Mouse (Mus musculus) embryonic facial prominence, embryonic 13.5 days (tissue): ENCODE measurements around the gene Ccdc190. TPM values are rescaled to one million over a fixed set of nuclear protein-coding genes. Genes with fewer than 3 reads are reported as not detected.

Experiments
- ATAC-seq: fragments of 200-750 bp; cut with Nextera tagmentation; 2 replicates; pipeline ENCODE4 v1.8.0; 2017; ENCODE audit warnings: low read depth; ENCODE audit not compliant: insufficient number of reproducible peaks, insufficient read depth, low FRiP score, low TSS enrichment
- H3K27ac ChIP-seq: fragments of 300-500 bp; sonication (generic); 2 replicates; pipeline ENCODE4 v1.5.1; 2015; ENCODE audit warnings: moderate library complexity, mild to moderate bottlenecking, inconsistent platforms
- H3K27me3 ChIP-seq: fragments of 300-500 bp; sonication (generic); 2 replicates; pipeline ENCODE4 v1.6.1; 2015; ENCODE audit warnings: mild to moderate bottlenecking, inconsistent platforms
- H3K36me3 ChIP-seq: fragments of 300-500 bp; sonication (generic); 2 replicates; pipeline ENCODE4 v1.6.1; 2015; ENCODE audit warnings: mild to moderate bottlenecking, inconsistent platforms
- H3K4me1 ChIP-seq: fragments of 300-500 bp; sonication (generic); 2 replicates; pipeline ENCODE4 v1.6.1; 2015; ENCODE audit warnings: inconsistent platforms
- H3K4me2 ChIP-seq: fragments of 300-500 bp; sonication (generic); 2 replicates; pipeline ENCODE4 v1.6.1; 2015; ENCODE audit warnings: moderate library complexity, mild to moderate bottlenecking, inconsistent platforms
- H3K4me3 ChIP-seq: fragments of 300-500 bp; sonication (generic); 2 replicates; pipeline ENCODE4 v1.5.1; 2015; ENCODE audit warnings: mild to moderate bottlenecking, inconsistent platforms
- H3K9ac ChIP-seq: fragments of 300-500 bp; sonication (generic); 2 replicates; pipeline ENCODE4 v1.6.1; 2015; ENCODE audit warnings: mild to moderate bottlenecking, inconsistent platforms
- H3K9me3 ChIP-seq: fragments of 300-500 bp; sonication (generic); 2 replicates; pipeline ENCODE4 v1.6.1; 2016; ENCODE audit warnings: inconsistent platforms
- WGBS: fragments of 180-500 bp; shearing (Covaris S2); methylation state at CpG from one replicate; pipeline ENCODE4 v1.1.7; 2015; ENCODE audit warnings: mixed read lengths; 5-methylcytosine and 5-hydroxymethylcytosine counted together
- polyA plus RNA-seq: library from polyadenylated mRNA; unstranded; fragments of >200 nt; fragmentation: Nextera tagmentation; extraction: Ambion mirVana; gene quantifications from 2 replicates; pipeline ENCODE4 v1.2.1, GENCODE M21; 2015

Ccdc190 gene
- polyA plus RNA-seq, 1 experiment from 2014 or later: not detected

- H3K9me3 ChIP-seq: no peaks in the 10 kb centered on the region
- no peaks in the 10 kb centered on the region for H3K27me3 ChIP-seq
- peak overlapping the region; percentile 38 for H3K4me2 ChIP-seq
- no peak overlapping the region for H3K27ac ChIP-seq
- no peaks in the 10 kb centered on the region for H3K36me3 ChIP-seq
- no peak overlapping the region for H3K9ac ChIP-seq
- no peak for ATAC-seq
- H3K4me3 ChIP-seq: no peak overlapping the region
- WGBS: 48% methylated on average over 16 of the region's 16 CpGs
- H3K4me1 ChIP-seq: peaks cover 2% of the 10 kb centered on the region; the same call in 1 of the 2 replicates
Measured at GRCm38 (mm10) chr1:169934005-169934725, 5.7 kb downstream of the Ccdc190 start.

- no peak overlapping the region for H3K27ac ChIP-seq
- no peak overlapping the region for H3K4me2 ChIP-seq
- no peaks in the 10 kb centered on the region for H3K36me3 ChIP-seq
- no peak overlapping the region for H3K9ac ChIP-seq
- no peak for ATAC-seq
- no peaks in the 10 kb centered on the region for H3K27me3 ChIP-seq
- H3K4me3 ChIP-seq: no peak overlapping the region
- H3K4me1 ChIP-seq: no peaks in the 10 kb centered on the region
- 3% methylated on average over 2 of the region's 2 CpGs for WGBS
- H3K9me3 ChIP-seq: no peaks in the 10 kb centered on the region
Measured at GRCm38 (mm10) chr1:169939345-169939744, 10.9 kb downstream of the Ccdc190 start.

GRCm38 (mm10) chr1:169946004-169946403, 17.6 kb downstream of the Ccdc190 start:
- Histone ChIP-seq H3K27me3 (no peaks in the 10 kb centered on the region), H3K4me3 (no peak overlapping the region), H3K4me2 (no peak overlapping the region), H3K27ac (no peak overlapping the region), H3K4me1 (peaks cover 16% of the 10 kb centered on the region), H3K9me3 (no peaks in the 10 kb centered on the region), H3K9ac (no peak overlapping the region), H3K36me3 (peaks cover 4% of the 10 kb centered on the region; the same call in 1 of the 2 replicates)
- no peak for ATAC-seq
- WGBS: 73% methylated on average over 3 of the region's 3 CpGs

- WGBS: 82% methylated on average over 6 of the region's 6 CpGs
- Histone ChIP-seq H3K36me3 (peaks cover 14% of the 10 kb centered on the region), H3K4me3 (no peak overlapping the region), H3K9ac (no peak overlapping the region), H3K4me2 (no peak overlapping the region), H3K27ac (no peak overlapping the region), H3K9me3 (no peaks in the 10 kb centered on the region), H3K27me3 (no peaks in the 10 kb centered on the region), H3K4me1 (peaks cover 19% of the 10 kb centered on the region)
- no peak for ATAC-seq
Measured at GRCm38 (mm10) chr1:169947654-169948053, 19.2 kb downstream of the Ccdc190 start.

GRCm38 (mm10) chr1:169948280-169948679, 19.8 kb downstream of the Ccdc190 start:
- Histone ChIP-seq H3K4me3 (no peak overlapping the region), H3K4me2 (no peak overlapping the region), H3K27ac (0 out of 2 replicates have a peak overlapping the region, but pooled peaks have one; percentile 41), H3K36me3 (peaks cover 21% of the 10 kb centered on the region), H3K27me3 (no peaks in the 10 kb centered on the region), H3K9ac (no peak overlapping the region), H3K4me1 (peaks cover 19% of the 10 kb centered on the region), H3K9me3 (no peaks in the 10 kb centered on the region)
- WGBS: 68% methylated on average over 7 of the region's 7 CpGs
- ATAC-seq: no peak

- Histone ChIP-seq H3K9me3 (no peaks in the 10 kb centered on the region), H3K27me3 (no peaks in the 10 kb centered on the region), H3K4me3 (no peak overlapping the region), H3K9ac (no peak overlapping the region), H3K4me2 (no peak overlapping the region), H3K36me3 (peaks cover 24% of the 10 kb centered on the region), H3K4me1 (peaks cover 19% of the 10 kb centered on the region), H3K27ac (peak overlapping the region; percentile 41; the same call in 1 of the 2 replicates)
- WGBS: 36% methylated on average over 7 of the region's 7 CpGs
- ATAC-seq: no peak; the same call in 1 of the 2 replicates
Measured at GRCm38 (mm10) chr1:169948866-169949265, 20.4 kb downstream of the Ccdc190 start.

GRCm38 (mm10) chr1:169949981-169950380, 21.5 kb downstream of the Ccdc190 start:
- Histone ChIP-seq H3K9ac (no peak overlapping the region), H3K4me3 (no peak overlapping the region), H3K9me3 (no peaks in the 10 kb centered on the region), H3K4me1 (peaks cover 19% of the 10 kb centered on the region), H3K27ac (peak overlapping the region; percentile 69; the same call in 1 of the 2 replicates), H3K27me3 (no peaks in the 10 kb centered on the region), H3K36me3 (peaks cover 33% of the 10 kb centered on the region), H3K4me2 (no peak overlapping the region)
- WGBS: 23% methylated on average over 7 of the region's 7 CpGs
- no peak for ATAC-seq

GRCm38 (mm10) chr1:169950651-169951050, 22.2 kb downstream of the Ccdc190 start:
- no peaks in the 10 kb centered on the region for H3K27me3 ChIP-seq
- no peak for ATAC-seq
- WGBS: 91% methylated on average over 4 of the region's 4 CpGs

GRCm38 (mm10) chr1:169951561-169951960, 23.1 kb downstream of the Ccdc190 start:
- peaks cover 49% of the 10 kb centered on the region for H3K36me3 ChIP-seq
- no peak overlapping the region for H3K9ac ChIP-seq
- no peak for ATAC-seq
- H3K27me3 ChIP-seq: no peaks in the 10 kb centered on the region
- 80% methylated on average over 6 of the region's 6 CpGs for WGBS
- H3K9me3 ChIP-seq: no peaks in the 10 kb centered on the region
- no peak overlapping the region for H3K4me3 ChIP-seq
- H3K27ac ChIP-seq: 0 out of 2 replicates have a peak overlapping the region, but pooled peaks have one; percentile 33
- H3K4me2 ChIP-seq: no peak overlapping the region
- H3K4me1 ChIP-seq: peaks cover 19% of the 10 kb centered on the region

More at GRCm38 (mm10) chr1:169950651-169951050, 22.2 kb downstream of the Ccdc190 start:
- Histone ChIP-seq H3K4me1 (peaks cover 19% of the 10 kb centered on the region), H3K36me3 (peaks cover 40% of the 10 kb centered on the region), H3K9ac (no peak overlapping the region), H3K4me2 (no peak overlapping the region), H3K9me3 (no peaks in the 10 kb centered on the region), H3K4me3 (no peak overlapping the region), H3K27ac (peak overlapping the region; percentile 69)

GRCm38 (mm10) chr1:169952636-169953035, 24.2 kb downstream of the Ccdc190 start:
- no peak for ATAC-seq
- Histone ChIP-seq H3K27me3 (no peaks in the 10 kb centered on the region), H3K9me3 (no peaks in the 10 kb centered on the region), H3K4me1 (peaks cover 19% of the 10 kb centered on the region), H3K27ac (no peak overlapping the region), H3K4me2 (no peak overlapping the region), H3K36me3 (peaks cover 56% of the 10 kb centered on the region), H3K9ac (no peak overlapping the region), H3K4me3 (no peak overlapping the region)
- WGBS: 97% methylated on average over 10 of the region's 10 CpGs

- peaks cover 19% of the 10 kb centered on the region for H3K4me1 ChIP-seq
- H3K36me3 ChIP-seq: peaks cover 61% of the 10 kb centered on the region
- no peaks in the 10 kb centered on the region for H3K27me3 ChIP-seq
- no peak overlapping the region for H3K27ac ChIP-seq
- H3K9ac ChIP-seq: no peak overlapping the region
- no peak for ATAC-seq
- H3K4me3 ChIP-seq: no peak overlapping the region
- 95% methylated on average over 10 of the region's 10 CpGs for WGBS
- no peak overlapping the region for H3K4me2 ChIP-seq
- no peaks in the 10 kb centered on the region for H3K9me3 ChIP-seq
Measured at GRCm38 (mm10) chr1:169953106-169953505, 24.7 kb downstream of the Ccdc190 start.
